Mouse (Mus musculus): Measurements from ENCODE around the gene Fam189a1. TPM values are rescaled to one million over a fixed set of nuclear protein-coding genes. Genes with fewer than 3 reads are reported as not detected.

Fam189a1 gene
- polyA plus RNA-seq, 2 experiments: 0.02 TPM; not detected in 1

DNA sequence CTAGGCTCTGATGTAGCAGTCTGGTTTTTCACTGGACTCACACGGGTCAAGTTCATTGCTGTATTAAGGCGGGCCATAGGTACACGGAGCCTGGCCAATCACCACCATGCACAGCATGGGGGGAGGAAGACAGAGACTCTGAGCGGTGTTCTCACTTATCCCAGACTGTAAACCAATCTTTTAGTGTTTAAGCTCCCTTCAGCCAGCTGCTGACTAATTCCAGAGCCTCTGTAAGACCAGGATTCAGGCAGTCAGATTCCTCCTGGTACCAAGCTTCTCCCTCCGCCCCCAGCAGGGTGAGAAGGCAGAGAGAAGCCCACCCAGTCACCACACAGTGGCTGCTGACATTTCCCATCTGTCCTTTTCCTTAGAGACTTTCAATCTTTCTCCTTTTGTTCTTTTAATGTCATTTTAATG, 260.7 kb downstream of the Fam189a1 start:
- H3K4me3 ChIP-seq (ENCODE audit: insufficient read depth in 1 of 2, low read depth in 2 of 2, low read length in 2 of 2): no peak overlapping the region
- H3K4me1 ChIP-seq (replicated peaks; ENCODE audit: control insufficient read depth in 2 of 2, insufficient read depth in 2 of 2, low read length in 1 of 2): no peaks in the 10 kb centered on the region
- H3K36me3 ChIP-seq (replicated peaks; ENCODE audit: control insufficient read depth, insufficient read depth, low read depth): no peaks in the 10 kb centered on the region
- H3K27me3 ChIP-seq (ENCODE audit: control insufficient read depth, insufficient read depth, low read length): no peaks in the 10 kb centered on the region
- no peaks in the 10 kb centered on the region for H3K9me3 ChIP-seq (ENCODE audit: control insufficient read depth, low read length)
- TF ChIP-seq CTCF (IDR thresholded peaks at IDR 0.05; ENCODE audit: low read depth): no peak
- no peak for TF ChIP-seq EP300 (IDR thresholded peaks at IDR 0.05; ENCODE audit: low read depth)
- DNase-seq (ENCODE audit: low read depth in 3 of 3, low spot score in 3 of 3) (no peak), ATAC-seq (ENCODE audit: insufficient read depth) (no peak)
- WGBS (ENCODE audit: insufficient replicate concordance): 43% methylated on average over 5 of the region's 5 CpGs
- H3K4me2 ChIP-seq (ENCODE audit: low read depth): no peak overlapping the region
- no peak overlapping the region for H3K27ac ChIP-seq
- no peak overlapping the region for H3K9ac ChIP-seq (replicated peaks)

GRCm38 (mm10) chr7:64891139-64891538, 265.2 kb downstream of the Fam189a1 start:
- DNase-seq (ENCODE audit: low read depth in 3 of 3, low spot score in 3 of 3) (no peak), ATAC-seq (ENCODE audit: insufficient read depth) (no peak)
- no peaks in the 10 kb centered on the region for H3K9me3 ChIP-seq (ENCODE audit: control insufficient read depth, low read length)
- WGBS (ENCODE audit: insufficient replicate concordance): 49% methylated on average over 3 of the region's 3 CpGs
- H3K27me3 ChIP-seq (ENCODE audit: control insufficient read depth, insufficient read depth, low read length): no peaks in the 10 kb centered on the region
- no peaks in the 10 kb centered on the region for H3K4me1 ChIP-seq (replicated peaks; ENCODE audit: control insufficient read depth in 2 of 2, insufficient read depth in 2 of 2, low read length in 1 of 2)
- H3K36me3 ChIP-seq (replicated peaks; ENCODE audit: control insufficient read depth, insufficient read depth, low read depth): no peaks in the 10 kb centered on the region
- no peak overlapping the region for H3K27ac ChIP-seq
- H3K4me3 ChIP-seq (ENCODE audit: insufficient read depth in 1 of 2, low read depth in 2 of 2, low read length in 2 of 2): no peak overlapping the region
- no peak overlapping the region for H3K9ac ChIP-seq (replicated peaks)
- TF ChIP-seq CTCF (IDR thresholded peaks at IDR 0.05; ENCODE audit: low read depth): no peak
- no peak for TF ChIP-seq EP300 (IDR thresholded peaks at IDR 0.05; ENCODE audit: low read depth)
- no peak overlapping the region for H3K4me2 ChIP-seq (ENCODE audit: low read depth)

DNA sequence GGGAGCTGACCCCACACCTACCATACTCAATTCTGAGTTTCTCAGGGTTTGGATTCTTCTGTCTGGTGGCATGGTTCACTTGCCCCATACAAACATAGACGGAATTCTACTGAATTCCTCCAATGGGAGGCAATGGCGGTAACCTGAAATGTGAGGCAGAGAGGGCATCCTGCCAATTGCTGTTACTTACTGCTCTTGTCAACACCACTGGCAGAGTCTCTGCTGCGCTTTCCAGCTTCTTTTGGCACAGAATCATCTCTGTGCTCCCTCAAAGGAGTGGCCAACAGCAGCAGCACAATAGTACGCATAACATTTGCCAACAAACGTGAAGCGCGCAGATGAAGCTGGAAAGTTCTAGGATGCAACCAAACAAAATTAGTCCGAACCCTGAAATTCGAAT, 266.5 kb downstream of the Fam189a1 start:
- Histone ChIP-seq H3K27me3 (ENCODE audit: control insufficient read depth, insufficient read depth, low read length) (no peaks in the 10 kb centered on the region), H3K9ac (replicated peaks) (no peak overlapping the region), H3K4me1 (replicated peaks; ENCODE audit: control insufficient read depth in 2 of 2, insufficient read depth in 2 of 2, low read length in 1 of 2) (no peaks in the 10 kb centered on the region), H3K9me3 (ENCODE audit: control insufficient read depth, low read length) (no peaks in the 10 kb centered on the region), H3K4me3 (ENCODE audit: insufficient read depth in 1 of 2, low read depth in 2 of 2, low read length in 2 of 2) (no peak overlapping the region), H3K4me2 (ENCODE audit: low read depth) (no peak overlapping the region), H3K36me3 (replicated peaks; ENCODE audit: control insufficient read depth, insufficient read depth, low read depth) (no peaks in the 10 kb centered on the region), H3K27ac (no peak overlapping the region)
- TF ChIP-seq CTCF (IDR thresholded peaks at IDR 0.05; ENCODE audit: low read depth) (no peak), EP300 (IDR thresholded peaks at IDR 0.05; ENCODE audit: low read depth) (no peak)
- WGBS (ENCODE audit: insufficient replicate concordance): 69% methylated on average over 9 of the region's 9 CpGs
- ATAC-seq (ENCODE audit: insufficient read depth) (no peak), DNase-seq (ENCODE audit: low read depth in 3 of 3, low spot score in 3 of 3) (no peak)

- Histone ChIP-seq H3K27ac (no peak overlapping the region), H3K4me1 (replicated peaks; ENCODE audit: control insufficient read depth in 2 of 2, insufficient read depth in 2 of 2, low read length in 1 of 2) (no peaks in the 10 kb centered on the region), H3K9me3 (ENCODE audit: control insufficient read depth, low read length) (no peaks in the 10 kb centered on the region), H3K27me3 (ENCODE audit: control insufficient read depth, insufficient read depth, low read length) (no peaks in the 10 kb centered on the region), H3K4me3 (ENCODE audit: insufficient read depth in 1 of 2, low read depth in 2 of 2, low read length in 2 of 2) (no peak overlapping the region), H3K4me2 (ENCODE audit: low read depth) (no peak overlapping the region), H3K36me3 (replicated peaks; ENCODE audit: control insufficient read depth, insufficient read depth, low read depth) (no peaks in the 10 kb centered on the region), H3K9ac (replicated peaks) (no peak overlapping the region)
- ATAC-seq (ENCODE audit: insufficient read depth) (no peak), DNase-seq (ENCODE audit: low read depth in 3 of 3, low spot score in 3 of 3) (no peak)
- 53% methylated on average over 11 of the region's 11 CpGs for WGBS (ENCODE audit: insufficient replicate concordance)
- TF ChIP-seq EP300 (IDR thresholded peaks at IDR 0.05; ENCODE audit: low read depth) (no peak), CTCF (IDR thresholded peaks at IDR 0.05; ENCODE audit: low read depth) (no peak)
These were observed 272.0 kb downstream of the Fam189a1 start for GRCm38 (mm10) chr7:64884187-64884862.

DNA sequence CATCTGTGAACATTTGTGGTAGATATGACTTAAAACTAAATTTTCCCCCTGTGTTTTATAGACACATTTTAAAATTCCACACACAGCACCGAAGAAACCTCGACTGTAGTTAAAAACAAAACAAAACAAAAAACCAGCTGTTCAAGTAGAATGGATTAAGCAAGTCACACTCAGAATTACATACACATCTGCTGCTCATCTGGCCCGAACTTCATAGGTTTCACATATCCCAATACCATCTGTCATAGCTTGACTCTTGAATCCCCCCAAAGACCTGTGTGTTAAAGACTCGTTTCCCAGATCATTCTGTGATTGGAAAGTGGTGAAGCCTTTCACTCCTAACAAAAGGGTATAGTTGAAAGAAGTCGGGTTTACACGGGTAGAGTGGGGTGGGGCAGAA, 274.1 kb downstream of the Fam189a1 start:
- Histone ChIP-seq H3K27me3 (ENCODE audit: control insufficient read depth, insufficient read depth, low read length) (no peaks in the 10 kb centered on the region), H3K27ac (no peak overlapping the region), H3K9me3 (ENCODE audit: control insufficient read depth, low read length) (no peaks in the 10 kb centered on the region), H3K4me1 (replicated peaks; ENCODE audit: control insufficient read depth in 2 of 2, insufficient read depth in 2 of 2, low read length in 1 of 2) (no peaks in the 10 kb centered on the region), H3K36me3 (replicated peaks; ENCODE audit: control insufficient read depth, insufficient read depth, low read depth) (no peaks in the 10 kb centered on the region), H3K4me3 (ENCODE audit: insufficient read depth in 1 of 2, low read depth in 2 of 2, low read length in 2 of 2) (no peak overlapping the region), H3K9ac (replicated peaks) (no peak overlapping the region), H3K4me2 (ENCODE audit: low read depth) (no peak overlapping the region)
- DNase-seq (ENCODE audit: low read depth in 3 of 3, low spot score in 3 of 3) (no peak), ATAC-seq (ENCODE audit: insufficient read depth) (no peak)
- TF ChIP-seq EP300 (IDR thresholded peaks at IDR 0.05; ENCODE audit: low read depth) (no peak), CTCF (IDR thresholded peaks at IDR 0.05; ENCODE audit: low read depth) (no peak)
- 50% methylated on average over 6 of the region's 6 CpGs for WGBS (ENCODE audit: insufficient replicate concordance)

Measured in liver, embryonic 14.5 days (tissue).